Mouse (Mus musculus): ENCODE measurements around the gene Pde4d. TPM values are rescaled to one million over a fixed set of nuclear protein-coding genes. Genes with fewer than 3 reads are reported as not detected.
A peak's percentile ranks its signal among the peaks of the same experiment; 100 is the strongest.

Pde4d gene
- total and polyA plus RNA-seq, 2 experiments from 2014 or later = 19.0 to 103 TPM

DNA sequence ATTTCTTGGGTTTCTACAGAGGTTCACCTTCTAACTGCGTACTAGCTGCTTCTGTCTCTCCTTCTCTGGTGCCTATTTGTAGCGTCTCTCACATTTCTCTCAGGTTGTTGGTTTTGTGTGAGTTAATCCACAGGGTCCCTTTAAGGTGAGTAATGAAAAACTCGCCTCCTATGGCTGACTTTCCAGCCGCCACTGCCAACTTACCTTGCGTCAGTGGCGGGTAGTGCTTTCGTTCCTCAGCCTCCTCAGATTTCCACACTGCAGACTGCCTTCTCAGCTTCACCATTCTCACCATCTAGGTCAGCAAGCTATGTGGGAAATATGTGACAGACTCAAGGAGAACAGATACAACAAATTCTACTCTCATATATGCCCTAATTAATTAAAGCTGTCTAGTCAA lies 977.8 kb downstream of the Pde4d start:
- no peaks in the 10 kb centered on the region for H3K9me3 ChIP-seq (ENCODE audit: low read length)
- DNase-seq (ENCODE audit: low spot score) (no peak), ATAC-seq (ENCODE audit: low FRiP score) (no peak)
- no peaks in the 10 kb centered on the region for H3K4me1 ChIP-seq (ENCODE audit: insufficient read depth, low read length)
- no peak overlapping the region for H3K27ac ChIP-seq (ENCODE audit: low read depth, low read length)
- TF ChIP-seq CTCF (IDR thresholded peaks at IDR 0.05) = no peak
- H3K36me3 ChIP-seq (ENCODE audit: insufficient read depth, low read length) = no peaks in the 10 kb centered on the region
- no peak overlapping the region for H3K4me3 ChIP-seq (ENCODE audit: low read depth, low read length)
- H3K27me3 ChIP-seq (ENCODE audit: insufficient read depth, low read length) = no peaks in the 10 kb centered on the region
- H3K4me2 ChIP-seq (ENCODE audit: low read depth, low read length, poor library complexity, severe bottlenecking) = no peak overlapping the region
- WGBS = 89% methylated on average over 7 of the region's 7 CpGs
- H3K9ac ChIP-seq (replicated peaks; ENCODE audit: low read length, poor library complexity, severe bottlenecking) = no peak overlapping the region

DNA sequence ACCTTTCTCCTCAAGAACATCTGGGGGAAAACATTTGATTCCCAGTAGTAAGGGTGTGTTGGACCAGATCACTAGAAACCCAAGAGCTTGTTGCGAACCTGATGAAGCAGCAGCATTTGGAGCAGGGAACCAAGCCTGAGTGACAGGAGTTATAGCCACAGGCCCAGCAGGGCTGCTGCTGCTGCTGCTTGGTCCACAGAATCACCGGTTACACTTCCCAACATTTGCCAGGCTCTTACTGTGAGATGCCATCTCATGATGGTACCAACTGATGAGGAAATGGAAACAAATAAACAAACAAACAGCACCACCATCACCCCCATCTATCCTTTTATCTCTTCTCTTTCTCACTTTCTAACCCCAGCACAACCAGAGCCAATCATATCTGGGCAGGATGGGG lies 979.8 kb downstream of the Pde4d start:
- H3K9me3 ChIP-seq (ENCODE audit: low read length) = no peaks in the 10 kb centered on the region
- no peaks in the 10 kb centered on the region for H3K36me3 ChIP-seq (ENCODE audit: insufficient read depth, low read length)
- no peaks in the 10 kb centered on the region for H3K4me1 ChIP-seq (ENCODE audit: insufficient read depth, low read length)
- DNase-seq (ENCODE audit: low spot score) = no peak
- ATAC-seq (ENCODE audit: low FRiP score) = no peak
- H3K9ac ChIP-seq (replicated peaks; ENCODE audit: low read length, poor library complexity, severe bottlenecking) = no peak overlapping the region
- no peaks in the 10 kb centered on the region for H3K27me3 ChIP-seq (ENCODE audit: insufficient read depth, low read length)
- 90% methylated on average over 2 of the region's 2 CpGs for WGBS
- no peak overlapping the region for H3K4me3 ChIP-seq (ENCODE audit: low read depth, low read length)
- TF ChIP-seq CTCF (IDR thresholded peaks at IDR 0.05) = no peak
- no peak overlapping the region for H3K4me2 ChIP-seq (ENCODE audit: low read depth, low read length, poor library complexity, severe bottlenecking)
- no peak overlapping the region for H3K27ac ChIP-seq (ENCODE audit: low read depth, low read length)

DNA sequence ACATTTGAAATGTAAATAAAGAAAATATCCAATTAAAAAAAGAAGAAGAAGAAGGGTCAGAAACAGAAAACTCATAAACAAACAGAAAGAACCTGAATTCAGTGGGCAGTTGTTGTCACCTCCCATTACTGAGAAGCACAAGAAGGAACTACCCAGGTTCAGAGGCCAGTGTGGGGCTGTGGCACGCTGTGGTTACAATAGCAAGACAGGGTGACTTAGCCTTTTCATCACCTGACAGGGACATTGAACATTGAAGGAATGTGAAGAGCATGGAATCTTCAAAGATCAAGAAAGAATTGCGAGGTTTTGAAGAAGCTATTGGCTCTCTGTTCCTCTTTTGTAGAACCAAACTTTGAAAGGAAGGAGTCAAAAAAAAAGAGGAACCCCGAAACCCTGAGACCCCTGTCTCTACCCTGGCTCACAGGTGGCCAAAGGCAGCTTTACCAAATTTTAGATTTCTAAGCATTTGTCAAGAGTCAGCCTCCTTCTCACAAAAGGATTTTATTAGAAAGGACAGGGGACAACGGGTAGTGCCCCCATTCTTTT lies 987.6 kb downstream of the Pde4d start:
- ATAC-seq (ENCODE audit: low FRiP score) (no peak), DNase-seq (ENCODE audit: low spot score) (no peak)
- no peak for TF ChIP-seq CTCF (IDR thresholded peaks at IDR 0.05)
- no peak overlapping the region for H3K4me3 ChIP-seq (ENCODE audit: low read depth, low read length)
- H3K27ac ChIP-seq (ENCODE audit: low read depth, low read length) = no peak overlapping the region
- H3K4me2 ChIP-seq (ENCODE audit: low read depth, low read length, poor library complexity, severe bottlenecking) = no peak overlapping the region
- no peak overlapping the region for H3K9ac ChIP-seq (replicated peaks; ENCODE audit: low read length, poor library complexity, severe bottlenecking)
- H3K36me3 ChIP-seq (ENCODE audit: insufficient read depth, low read length) = no peaks in the 10 kb centered on the region
- no peaks in the 10 kb centered on the region for H3K27me3 ChIP-seq (ENCODE audit: insufficient read depth, low read length)
- H3K9me3 ChIP-seq (ENCODE audit: low read length) = no peaks in the 10 kb centered on the region
- no peaks in the 10 kb centered on the region; the same call in 1 of the 2 replicates for H3K4me1 ChIP-seq (ENCODE audit: insufficient read depth, low read length)
- 55% methylated on average over 4 of the region's 4 CpGs for whole genome bisulfite sequencing

GRCm38 (mm10) chr13:109439436-109440161 lies 989.9 kb downstream of the Pde4d start:
- ATAC-seq (ENCODE audit: low FRiP score) (no peak), DNase-seq (ENCODE audit: low spot score) (no peak)
- Histone ChIP-seq H3K27ac (ENCODE audit: low read depth, low read length) (peak overlapping the region; percentile 91), H3K36me3 (ENCODE audit: insufficient read depth, low read length) (no peaks in the 10 kb centered on the region), H3K9ac (replicated peaks; ENCODE audit: low read length, poor library complexity, severe bottlenecking) (peak overlapping the region; percentile 75; the same call in 1 of the 2 replicates), H3K4me2 (ENCODE audit: low read depth, low read length, poor library complexity, severe bottlenecking) (peak overlapping the region; percentile 75), H3K9me3 (ENCODE audit: low read length) (no peaks in the 10 kb centered on the region), H3K4me3 (ENCODE audit: low read depth, low read length) (peak overlapping the region; percentile 66), H3K27me3 (ENCODE audit: insufficient read depth, low read length) (no peaks in the 10 kb centered on the region), H3K4me1 (ENCODE audit: insufficient read depth, low read length) (peaks cover 12% of the 10 kb centered on the region)
- TF ChIP-seq CTCF (IDR thresholded peaks at IDR 0.05) = no peak
- 61% methylated on average over 5 of the region's 5 CpGs for WGBS

DNA sequence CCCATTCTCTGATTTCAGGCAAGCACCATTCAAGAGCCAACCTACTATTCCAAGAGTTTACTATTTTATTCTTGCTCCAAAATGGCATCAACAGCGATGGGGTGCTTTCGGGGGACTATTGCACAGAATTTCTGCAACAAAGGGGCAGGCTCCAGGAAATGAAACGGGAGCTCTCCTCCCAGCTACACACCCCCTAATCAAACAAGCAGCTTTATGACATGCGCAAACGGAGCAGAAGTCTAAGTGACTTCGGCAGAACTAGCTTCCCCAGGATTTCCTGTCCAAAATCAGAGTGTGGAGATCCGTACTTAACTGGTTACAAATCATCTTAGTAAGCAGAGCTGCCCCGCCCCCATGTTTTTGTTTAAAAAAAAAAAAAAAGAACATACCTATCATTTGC lies 990.6 kb downstream of the Pde4d start:
- ATAC-seq (ENCODE audit: low FRiP score) (peak; percentile 86), DNase-seq (ENCODE audit: low spot score) (peak; percentile 92)
- no peaks in the 10 kb centered on the region for H3K36me3 ChIP-seq (ENCODE audit: insufficient read depth, low read length)
- H3K27ac ChIP-seq (ENCODE audit: low read depth, low read length) = peak overlapping the region; percentile 91
- H3K9me3 ChIP-seq (ENCODE audit: low read length) = no peaks in the 10 kb centered on the region
- peaks cover 12% of the 10 kb centered on the region for H3K4me1 ChIP-seq (ENCODE audit: insufficient read depth, low read length)
- no peaks in the 10 kb centered on the region for H3K27me3 ChIP-seq (ENCODE audit: insufficient read depth, low read length)
- TF ChIP-seq CTCF (IDR thresholded peaks at IDR 0.05) = no peak
- under 1% methylated on average over 8 of the region's 8 CpGs for WGBS
- H3K9ac ChIP-seq (replicated peaks; ENCODE audit: low read length, poor library complexity, severe bottlenecking) = peak overlapping the region; percentile 75
- H3K4me2 ChIP-seq (ENCODE audit: low read depth, low read length, poor library complexity, severe bottlenecking) = peak overlapping the region; percentile 75
- H3K4me3 ChIP-seq (ENCODE audit: low read depth, low read length) = peak overlapping the region; percentile 66

- H3K4me1 ChIP-seq (ENCODE audit: insufficient read depth, low read length) = peaks cover 17% of the 10 kb centered on the region
- H3K4me3 ChIP-seq (ENCODE audit: low read depth, low read length) = peak overlapping the region; percentile 66
- H3K9me3 ChIP-seq (ENCODE audit: low read length) = no peaks in the 10 kb centered on the region
- peak overlapping the region; percentile 75 for H3K9ac ChIP-seq (replicated peaks; ENCODE audit: low read length, poor library complexity, severe bottlenecking)
- TF ChIP-seq CTCF (IDR thresholded peaks at IDR 0.05) = peak; percentile 66
- H3K27ac ChIP-seq (ENCODE audit: low read depth, low read length) = peak overlapping the region; percentile 91
- DNase-seq (ENCODE audit: low spot score) = peak; percentile 95
- H3K4me2 ChIP-seq (ENCODE audit: low read depth, low read length, poor library complexity, severe bottlenecking) = peak overlapping the region; percentile 75
- no peaks in the 10 kb centered on the region for H3K27me3 ChIP-seq (ENCODE audit: insufficient read depth, low read length)
- H3K36me3 ChIP-seq (ENCODE audit: insufficient read depth, low read length) = no peaks in the 10 kb centered on the region
- ATAC-seq (ENCODE audit: low FRiP score) = peak; percentile 96
- 1% methylated on average over 12 of the region's 12 CpGs for WGBS
Observed at GRCm38 (mm10) chr13:109440881-109441280, 991.1 kb downstream of the Pde4d start.
